Mouse (Mus musculus) natural killer cell, adult 2 months (primary cell): Measurements from ENCODE around the gene Tox3.

Experiments used
- DNase-seq, 2 experiments: peaks; one replicate each; pipeline ENCODE4 v3.0.0; 2022; ENCODE audit warnings: low spot score in 2 of 2

Gene Tox3

GRCm38 (mm10) chr8:90244458-90245145 lies 103.5 kb downstream of the Tox3 start:
- DNase-seq: no peak

GRCm38 (mm10) chr8:90243957-90244356 lies 104.2 kb downstream of the Tox3 start:
- no peak for DNase-seq

GRCm38 (mm10) chr8:90242351-90242750 lies 105.8 kb downstream of the Tox3 start:
- DNase-seq: no peak

GRCm38 (mm10) chr8:90241461-90241860 lies 106.7 kb downstream of the Tox3 start:
- DNase-seq: no peak

GRCm38 (mm10) chr8:90232501-90232900 lies 115.6 kb downstream of the Tox3 start:
- DNase-seq: no peak

GRCm38 (mm10) chr8:90224172-90224571 lies 124.0 kb downstream of the Tox3 start:
- DNase-seq: no peak

- no peak for DNase-seq
Observed at GRCm38 (mm10) chr8:90209105-90210037, 138.8 kb downstream of the Tox3 start.
